Mouse (Mus musculus) embryonic facial prominence, embryonic 10.5 days (tissue): ENCODE data around the gene Dao. TPM values are rescaled to one million over a fixed set of nuclear protein-coding genes. Genes with fewer than 3 reads are reported as not detected.

Experiments used
- DNase-seq: peaks from one replicate; pipeline ENCODE4 v3.0.0-alpha.2; 2017; ENCODE audit warnings: low spot score
- H3K27ac ChIP-seq: fragments of 300-500 bp; sonication (generic); replicated peaks from 2 replicates; pipeline ENCODE4 v1.5.1; 2016; ENCODE audit warnings: mild to moderate bottlenecking
- H3K27me3 ChIP-seq: fragments of 300-500 bp; sonication (generic); replicated peaks from 2 replicates; pipeline ENCODE4 v1.6.1; 2016; ENCODE audit warnings: low read depth, mild to moderate bottlenecking; ENCODE audit not compliant: poor library complexity, severe bottlenecking
- H3K36me3 ChIP-seq: fragments of 300-500 bp; sonication (generic); replicated peaks from 2 replicates; pipeline ENCODE4 v1.6.1; 2016; ENCODE audit warnings: mild to moderate bottlenecking, moderate library complexity
- H3K4me1 ChIP-seq: fragments of 300-500 bp; sonication (generic); 2 replicates; pipeline ENCODE4 v1.6.1; 2016
- H3K4me3 ChIP-seq: fragments of 300-500 bp; sonication (generic); 2 replicates; pipeline ENCODE4 v1.5.1; 2016; ENCODE audit warnings: mild to moderate bottlenecking, moderate library complexity
- H3K9me3 ChIP-seq: fragments of 300-500 bp; sonication (generic); 2 replicates; pipeline ENCODE4 v1.6.1; 2016; ENCODE audit warnings: mild to moderate bottlenecking
- WGBS: fragments of 180-500 bp; shearing (Covaris S2); methylation state at CpG from one replicate; pipeline ENCODE4 v1.1.7; 2016; 5-methylcytosine and 5-hydroxymethylcytosine counted together
- polyA plus RNA-seq: library from polyadenylated mRNA; unstranded; fragments of >200 nt; fragmentation: Nextera tagmentation; extraction: Ambion mirVana; gene quantifications from 2 replicates; pipeline ENCODE4 v1.2.1, GENCODE M21; 2016

Dao gene
- not detected in 2 replicates for polyA plus RNA-seq

DNA sequence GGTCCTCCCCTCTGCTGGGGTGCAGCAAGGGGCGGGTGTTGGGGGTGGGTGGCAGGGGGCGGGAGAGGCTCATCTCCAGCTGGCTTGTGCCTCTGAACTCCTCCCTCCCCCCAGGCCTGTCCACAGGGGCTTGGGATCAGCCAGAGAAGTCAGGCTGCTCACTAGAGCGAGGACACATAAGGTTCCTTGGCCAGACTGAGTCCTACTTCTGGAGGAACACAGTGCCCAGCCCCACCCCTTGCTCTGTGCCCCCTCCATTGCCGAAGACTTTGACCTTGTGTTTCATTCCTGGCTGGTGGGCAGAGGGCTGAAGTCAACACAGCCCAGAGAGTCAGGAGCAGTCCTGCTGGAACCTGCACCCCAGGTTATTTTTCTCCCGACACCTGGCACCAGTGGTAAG is at the start of gene Dao:
Dao (plus strand) TSS at position 162 of the 400 bp plus-strand sequence.
- no peaks in the 10 kb centered on the region for H3K36me3 ChIP-seq
- no peak within 1 kb of the TSS for H3K27ac ChIP-seq
- no peak for DNase-seq
- 59% methylated on average over 5 of the region's 5 CpGs for WGBS
- H3K9me3 ChIP-seq: no peaks in the 10 kb centered on the region
- H3K27me3 ChIP-seq: no peaks in the 10 kb centered on the region
- H3K4me3 ChIP-seq: no peak within 1 kb of the TSS
- no peaks in the 10 kb centered on the region for H3K4me1 ChIP-seq

DNA sequence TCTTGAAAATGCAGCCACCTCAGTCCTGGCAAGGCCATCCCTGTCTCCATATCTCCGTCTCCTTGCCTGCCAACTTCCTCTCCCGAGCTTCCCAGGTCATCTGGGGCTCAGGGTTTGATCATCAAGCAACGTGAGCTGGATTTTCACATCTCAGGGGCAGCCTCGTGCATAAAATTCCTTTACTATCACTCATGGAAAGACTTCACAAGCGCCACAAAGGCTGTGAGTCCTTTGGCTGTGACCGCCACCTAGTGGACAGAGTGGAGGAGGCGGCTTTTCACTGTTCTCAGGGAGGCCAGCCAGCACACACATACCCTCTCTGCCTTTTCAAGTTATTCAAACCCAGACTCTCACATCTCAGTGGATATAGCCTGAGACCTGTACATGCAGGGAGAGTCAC is 49.1 kb upstream of the Dao start:
- 17% methylated on average over 7 of the region's 7 CpGs for WGBS
- Histone ChIP-seq H3K27ac (peak overlapping the region; percentile 40), H3K4me3 (no peak overlapping the region), H3K4me1 (peaks cover 20% of the 10 kb centered on the region), H3K36me3 (peaks cover 72% of the 10 kb centered on the region), H3K27me3 (no peaks in the 10 kb centered on the region), H3K9me3 (no peaks in the 10 kb centered on the region)
- peak; percentile 85 for DNase-seq

DNA sequence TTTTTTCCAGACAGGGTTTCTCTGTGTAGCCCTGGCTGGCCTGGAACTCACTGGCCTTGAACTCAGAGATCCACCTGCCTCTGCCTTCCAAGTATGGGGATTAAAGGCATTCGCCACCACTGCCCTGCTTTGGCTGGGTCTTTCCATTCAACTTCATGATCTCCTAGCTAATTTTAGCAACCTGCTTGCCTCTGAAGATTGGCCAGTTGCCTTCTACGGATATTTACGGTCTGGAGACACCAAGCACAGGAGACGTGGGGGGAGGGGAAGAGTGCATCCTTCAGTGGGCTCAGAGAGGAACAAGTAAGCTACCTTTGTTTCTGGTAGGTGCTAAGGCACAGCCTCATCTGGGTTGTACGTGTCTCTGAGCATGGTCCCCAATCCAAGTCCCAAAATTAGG is 48.2 kb upstream of the Dao start:
- H3K36me3 ChIP-seq: peaks cover 64% of the 10 kb centered on the region
- peaks cover 27% of the 10 kb centered on the region for H3K4me1 ChIP-seq
- no peaks in the 10 kb centered on the region for H3K27me3 ChIP-seq
- H3K4me3 ChIP-seq: no peak overlapping the region
- 86% methylated on average over 5 of the region's 5 CpGs for WGBS
- no peak overlapping the region for H3K27ac ChIP-seq
- H3K9me3 ChIP-seq: no peaks in the 10 kb centered on the region
- DNase-seq: no peak

DNA sequence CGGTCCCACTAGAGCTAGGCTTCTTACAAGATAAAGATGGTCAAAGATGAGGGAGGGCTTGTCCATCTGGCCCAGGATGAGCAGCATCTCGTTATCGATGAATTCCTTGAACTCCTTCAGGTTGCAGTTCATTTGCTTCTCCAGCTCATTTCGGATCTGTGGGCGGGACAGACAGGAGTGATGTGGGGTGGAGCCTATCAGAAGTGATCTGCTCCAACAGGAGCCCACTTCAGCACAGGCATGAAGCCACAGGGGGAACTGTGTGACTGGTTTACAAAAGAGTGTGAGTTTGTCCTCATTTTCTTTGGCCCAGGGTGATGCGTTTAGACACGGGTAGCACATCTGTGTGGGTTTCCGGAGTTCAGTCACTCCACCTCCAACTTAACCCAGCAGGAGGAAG is 47.8 kb upstream of the Dao start:
- peaks cover 27% of the 10 kb centered on the region for H3K4me1 ChIP-seq
- no peak for DNase-seq
- H3K4me3 ChIP-seq: no peak overlapping the region
- no peaks in the 10 kb centered on the region for H3K27me3 ChIP-seq
- H3K9me3 ChIP-seq: no peaks in the 10 kb centered on the region
- 89% methylated on average over 8 of the region's 8 CpGs for WGBS
- H3K36me3 ChIP-seq: peaks cover 63% of the 10 kb centered on the region
- H3K27ac ChIP-seq: no peak overlapping the region

DNA sequence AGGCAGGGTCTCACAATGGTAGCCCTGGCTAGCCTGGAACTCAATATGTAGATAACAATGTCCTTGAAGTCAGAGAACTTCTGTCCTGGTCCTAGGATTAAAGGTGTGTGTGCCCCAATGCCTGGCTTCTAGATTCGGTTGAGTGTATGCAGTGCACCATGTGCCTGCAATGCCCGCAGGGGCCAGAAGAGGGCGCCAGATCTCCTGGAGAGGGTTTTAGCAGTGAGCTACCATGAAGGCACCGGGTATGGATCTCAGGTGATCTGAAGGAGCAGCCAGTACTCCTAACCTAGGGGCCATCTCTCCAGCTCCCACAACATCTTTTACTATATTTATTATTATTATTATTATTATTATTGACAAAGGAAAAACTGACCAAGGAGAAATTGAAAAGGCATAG is 47.0 kb upstream of the Dao start:
- DNase-seq: peak; percentile 93

DNA sequence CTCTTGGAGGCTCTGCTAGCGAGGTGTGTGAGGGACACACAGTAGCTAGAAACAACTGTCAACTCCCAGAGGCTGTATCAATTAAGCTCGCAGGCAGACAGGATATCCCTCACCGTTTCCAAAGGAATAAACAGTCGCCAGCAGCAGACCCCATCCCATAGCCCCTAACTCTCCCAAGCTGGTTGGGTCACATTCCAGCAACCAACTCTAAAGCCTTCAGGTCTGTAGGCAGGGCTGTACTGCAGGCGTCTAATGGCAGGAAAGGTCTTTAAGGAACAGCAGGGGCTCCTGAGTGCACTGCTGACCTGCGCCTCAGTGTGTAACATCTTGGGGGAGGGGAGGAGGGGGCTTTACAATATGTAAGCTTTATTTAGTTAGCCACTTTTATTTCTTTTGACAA is 44.5 kb upstream of the Dao start:
- peak; percentile 60 for DNase-seq
- Histone ChIP-seq H3K4me3 (no peak overlapping the region), H3K27ac (peak overlapping the region; percentile 66), H3K4me1 (peaks cover 37% of the 10 kb centered on the region), H3K36me3 (peaks cover 55% of the 10 kb centered on the region), H3K27me3 (no peaks in the 10 kb centered on the region), H3K9me3 (0 out of 2 replicates have a peak, but pooled peaks cover 3% of the 10 kb centered on the region)
- 3% methylated on average over 6 of the region's 6 CpGs for WGBS

More for the DNA sequence above, 47.0 kb upstream of the Dao start:
- Histone ChIP-seq H3K27me3 (no peaks in the 10 kb centered on the region), H3K36me3 (peaks cover 63% of the 10 kb centered on the region), H3K4me3 (no peak overlapping the region), H3K27ac (no peak overlapping the region), H3K9me3 (no peaks in the 10 kb centered on the region), H3K4me1 (peaks cover 27% of the 10 kb centered on the region)
- WGBS: 10% methylated on average over 4 of the region's 4 CpGs

DNA sequence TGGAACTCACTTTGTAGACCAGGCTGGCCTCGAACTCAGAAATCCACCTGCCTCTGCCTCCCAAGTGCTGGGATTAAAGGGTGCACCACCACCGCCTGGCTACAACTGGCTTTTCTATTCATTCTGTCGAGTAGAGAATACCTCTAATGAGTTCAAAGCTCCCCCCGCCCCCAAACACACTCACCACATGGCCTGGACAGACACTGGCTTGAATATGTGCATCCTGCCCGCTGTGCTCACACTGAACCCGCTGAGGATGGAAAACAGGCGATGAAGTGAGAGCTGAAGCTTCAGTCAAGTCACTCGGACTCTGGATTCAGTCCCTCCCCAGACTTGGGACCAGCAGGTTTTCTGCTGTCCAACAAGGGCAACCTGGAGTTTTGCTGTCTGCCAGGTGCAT is 43.1 kb upstream of the Dao start:
- Histone ChIP-seq H3K27ac (no peak overlapping the region), H3K4me3 (no peak overlapping the region), H3K4me1 (peaks cover 37% of the 10 kb centered on the region), H3K36me3 (peaks cover 61% of the 10 kb centered on the region), H3K27me3 (no peaks in the 10 kb centered on the region), H3K9me3 (0 out of 2 replicates have a peak, but pooled peaks cover 3% of the 10 kb centered on the region)
- no peak for DNase-seq
- 79% methylated on average over 8 of the region's 8 CpGs for WGBS

DNA sequence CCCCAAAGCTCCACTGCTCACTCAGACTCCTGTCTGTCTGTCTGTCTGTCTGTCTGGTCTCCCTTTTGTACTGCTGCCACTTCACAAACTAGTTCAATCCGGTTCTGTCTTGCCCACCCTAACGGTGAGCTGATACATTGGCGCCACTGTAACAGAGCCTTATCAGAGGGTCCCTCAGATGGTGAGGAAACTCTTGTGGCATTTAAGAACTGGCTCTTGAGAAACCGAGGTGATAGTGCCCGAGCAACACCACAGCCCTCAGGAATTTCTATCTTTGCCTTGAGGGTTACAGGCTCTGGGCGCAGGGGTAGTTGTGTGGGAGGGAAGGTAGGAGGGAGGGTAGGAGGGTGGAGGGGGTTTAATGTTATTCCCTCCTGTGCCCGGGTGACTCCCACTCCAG is 41.7 kb upstream of the Dao start:
- 73% methylated on average over 7 of the region's 7 CpGs for WGBS
- Histone ChIP-seq H3K4me3 (no peak overlapping the region), H3K9me3 (0 out of 2 replicates have a peak, but pooled peaks cover 3% of the 10 kb centered on the region), H3K36me3 (peaks cover 69% of the 10 kb centered on the region), H3K4me1 (peaks cover 37% of the 10 kb centered on the region), H3K27ac (0 out of 2 replicates have a peak overlapping the region, but pooled peaks have one; percentile 35), H3K27me3 (no peaks in the 10 kb centered on the region)
- DNase-seq: no peak

DNA sequence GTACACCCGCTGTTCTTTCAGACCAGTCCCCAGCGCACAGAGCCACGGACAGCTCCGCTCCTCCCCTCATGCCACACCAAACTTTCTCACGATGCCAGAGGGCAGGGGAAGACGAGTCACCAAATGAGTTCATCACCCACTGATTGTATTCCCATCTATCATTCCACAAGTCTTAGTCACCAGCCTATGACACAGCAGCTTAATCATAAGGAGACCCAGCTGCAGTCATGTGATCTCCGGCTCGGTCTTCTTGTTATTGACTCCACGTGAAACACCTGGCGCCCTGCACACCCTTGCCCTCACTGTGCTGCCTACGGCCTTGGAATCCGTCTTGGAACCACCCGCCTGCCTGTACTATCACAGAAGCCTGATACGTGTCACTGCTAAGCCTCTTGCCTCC is 38.5 kb upstream of the Dao start:
- H3K36me3 ChIP-seq: peaks cover 83% of the 10 kb centered on the region
- 90% methylated on average over 14 of the region's 14 CpGs for WGBS

DNA sequence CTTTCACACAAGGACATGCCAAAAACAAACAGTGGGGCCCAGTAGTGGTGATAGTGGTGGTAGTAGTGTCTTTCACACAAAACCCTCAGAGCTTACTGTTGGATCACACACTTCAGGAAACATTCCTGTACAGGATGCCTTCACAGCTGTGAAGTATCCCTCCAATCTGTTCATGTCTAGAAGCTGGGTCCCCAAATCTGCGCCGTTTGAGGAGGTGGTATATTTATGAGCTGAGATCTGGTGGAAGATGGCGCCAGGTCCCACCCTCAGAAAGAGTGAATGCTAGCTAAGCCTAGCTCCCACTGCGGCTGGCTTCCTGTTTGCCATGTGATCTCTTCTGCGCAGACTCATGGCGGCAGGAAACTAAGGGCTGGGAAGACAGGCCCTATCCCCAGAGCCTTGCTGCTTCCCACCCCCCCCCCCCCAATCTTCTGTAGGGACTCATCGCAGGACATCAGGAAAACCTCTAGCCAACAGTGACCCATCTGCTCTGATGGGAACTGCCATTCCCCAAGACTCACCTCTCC is 37.8 kb upstream of the Dao start:
- Histone ChIP-seq H3K27me3 (no peaks in the 10 kb centered on the region), H3K4me1 (peaks cover 11% of the 10 kb centered on the region), H3K27ac (no peak overlapping the region), H3K9me3 (0 out of 2 replicates have a peak, but pooled peaks cover 3% of the 10 kb centered on the region), H3K36me3 (peaks cover 86% of the 10 kb centered on the region), H3K4me3 (no peak overlapping the region)
- DNase-seq: no peak
- whole genome bisulfite sequencing: 94% methylated on average over 7 of the region's 7 CpGs

More for the DNA sequence above, 38.5 kb upstream of the Dao start:
- Histone ChIP-seq H3K4me1 (peaks cover 12% of the 10 kb centered on the region), H3K9me3 (0 out of 2 replicates have a peak, but pooled peaks cover 3% of the 10 kb centered on the region), H3K4me3 (no peak overlapping the region), H3K27me3 (no peaks in the 10 kb centered on the region), H3K27ac (no peak overlapping the region)
- DNase-seq: no peak

DNA sequence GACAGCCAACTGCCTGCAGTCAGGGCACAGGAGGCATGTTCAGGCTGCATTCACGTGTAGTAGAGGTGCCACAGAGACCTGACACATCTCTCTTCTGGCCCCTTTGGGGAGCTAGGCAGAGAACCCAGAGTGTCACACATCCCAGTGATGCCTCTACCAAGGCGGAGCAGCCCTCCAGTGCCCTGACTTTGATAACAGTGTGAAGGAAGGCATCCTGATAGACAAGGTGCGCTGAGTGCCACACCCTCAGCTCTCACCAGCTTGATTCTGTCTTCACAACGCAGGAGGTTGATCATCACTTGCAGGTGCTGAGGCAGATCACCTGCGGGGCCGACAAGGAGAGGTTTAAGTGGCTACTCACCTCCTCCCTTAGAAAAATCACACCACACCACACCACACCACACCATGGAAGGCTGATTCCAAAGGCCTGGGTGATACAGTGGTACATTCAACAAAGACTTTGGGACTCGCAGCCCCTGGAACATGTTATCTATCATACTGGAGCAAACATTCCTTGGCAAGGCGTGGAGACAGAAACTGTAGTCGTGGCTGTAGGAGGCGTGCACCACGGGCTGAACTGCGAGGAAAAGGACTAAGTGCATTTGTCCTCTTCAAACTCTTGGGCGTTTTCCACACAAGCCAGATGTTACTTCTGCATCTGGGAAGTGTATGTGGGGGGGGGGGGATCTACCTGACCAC is 36.9 kb upstream of the Dao start:
- Histone ChIP-seq H3K36me3 (peaks cover 78% of the 10 kb centered on the region), H3K27ac (no peak overlapping the region), H3K4me1 (peaks cover 11% of the 10 kb centered on the region), H3K9me3 (0 out of 2 replicates have a peak, but pooled peaks cover 3% of the 10 kb centered on the region), H3K27me3 (no peaks in the 10 kb centered on the region), H3K4me3 (no peak overlapping the region)
- WGBS: 92% methylated on average over 13 of the region's 13 CpGs
- DNase-seq: no peak

DNA sequence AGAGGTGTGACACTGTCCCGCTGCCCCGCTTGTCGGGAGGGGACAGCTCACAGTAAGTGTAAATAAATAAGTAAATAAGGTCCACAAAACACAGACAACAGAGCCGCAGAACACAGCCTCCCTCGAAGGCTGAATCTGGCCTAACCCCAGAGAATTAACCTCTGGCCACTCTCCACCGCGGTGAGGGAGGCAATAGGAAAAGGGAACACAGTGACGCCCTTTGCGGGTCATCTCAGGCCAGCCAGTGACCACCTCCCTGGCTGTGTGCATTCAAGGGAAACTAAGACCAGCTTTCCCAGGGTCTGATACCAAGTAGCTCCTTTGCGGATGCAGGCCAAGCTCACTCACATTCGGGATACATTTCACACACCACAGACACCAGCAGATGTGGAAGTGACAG is 35.1 kb upstream of the Dao start:
- 73% methylated on average over 11 of the region's 11 CpGs for WGBS
- DNase-seq: no peak
- H3K36me3 ChIP-seq: peaks cover 74% of the 10 kb centered on the region
- 0 out of 2 replicates have a peak, but pooled peaks cover 3% of the 10 kb centered on the region for H3K9me3 ChIP-seq
- no peaks in the 10 kb centered on the region for H3K27me3 ChIP-seq
- peaks cover 11% of the 10 kb centered on the region for H3K4me1 ChIP-seq
- no peak overlapping the region for H3K27ac ChIP-seq
- no peak overlapping the region for H3K4me3 ChIP-seq

DNA sequence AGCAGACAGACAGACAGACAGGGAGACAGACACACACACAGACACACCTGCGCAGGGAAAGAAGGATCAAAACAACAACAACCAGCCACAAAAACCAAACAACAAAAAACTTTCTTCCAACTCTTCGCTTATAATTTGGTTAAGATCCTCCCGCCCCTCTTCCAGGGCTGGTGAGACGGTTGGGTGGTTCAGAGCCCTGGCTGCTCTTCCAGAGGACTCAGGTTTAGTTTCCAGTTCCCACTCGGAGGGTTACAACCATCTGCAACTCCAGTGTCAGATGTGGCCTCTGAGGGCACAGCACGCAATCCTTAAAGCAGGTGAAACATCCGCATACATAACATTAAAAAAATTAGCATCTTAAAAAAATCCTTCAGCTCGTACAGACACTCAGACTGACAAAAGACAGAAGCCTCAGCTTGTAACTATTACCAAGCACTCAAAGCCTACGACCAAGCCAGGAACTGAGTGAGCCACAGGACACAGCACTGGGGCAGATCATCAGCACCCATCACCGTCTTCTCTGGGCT is 32.0 kb upstream of the Dao start:
- no peaks in the 10 kb centered on the region for H3K27me3 ChIP-seq
- WGBS: 83% methylated on average over 10 of the region's 10 CpGs
- DNase-seq: no peak
- no peak overlapping the region for H3K4me3 ChIP-seq
- H3K36me3 ChIP-seq: peaks cover 51% of the 10 kb centered on the region
- peaks cover 39% of the 10 kb centered on the region for H3K4me1 ChIP-seq
- no peaks in the 10 kb centered on the region for H3K9me3 ChIP-seq
- no peak overlapping the region for H3K27ac ChIP-seq
